Mouse (Mus musculus): Measurements from ENCODE around the gene Slc30a7. TPM values are rescaled to one million over a fixed set of nuclear protein-coding genes. Genes with fewer than 3 reads are reported as not detected.

The Slc30a7 gene
- total RNA-seq (2023), result 28.7 and 41.8 TPM in 2 replicates

DNA sequence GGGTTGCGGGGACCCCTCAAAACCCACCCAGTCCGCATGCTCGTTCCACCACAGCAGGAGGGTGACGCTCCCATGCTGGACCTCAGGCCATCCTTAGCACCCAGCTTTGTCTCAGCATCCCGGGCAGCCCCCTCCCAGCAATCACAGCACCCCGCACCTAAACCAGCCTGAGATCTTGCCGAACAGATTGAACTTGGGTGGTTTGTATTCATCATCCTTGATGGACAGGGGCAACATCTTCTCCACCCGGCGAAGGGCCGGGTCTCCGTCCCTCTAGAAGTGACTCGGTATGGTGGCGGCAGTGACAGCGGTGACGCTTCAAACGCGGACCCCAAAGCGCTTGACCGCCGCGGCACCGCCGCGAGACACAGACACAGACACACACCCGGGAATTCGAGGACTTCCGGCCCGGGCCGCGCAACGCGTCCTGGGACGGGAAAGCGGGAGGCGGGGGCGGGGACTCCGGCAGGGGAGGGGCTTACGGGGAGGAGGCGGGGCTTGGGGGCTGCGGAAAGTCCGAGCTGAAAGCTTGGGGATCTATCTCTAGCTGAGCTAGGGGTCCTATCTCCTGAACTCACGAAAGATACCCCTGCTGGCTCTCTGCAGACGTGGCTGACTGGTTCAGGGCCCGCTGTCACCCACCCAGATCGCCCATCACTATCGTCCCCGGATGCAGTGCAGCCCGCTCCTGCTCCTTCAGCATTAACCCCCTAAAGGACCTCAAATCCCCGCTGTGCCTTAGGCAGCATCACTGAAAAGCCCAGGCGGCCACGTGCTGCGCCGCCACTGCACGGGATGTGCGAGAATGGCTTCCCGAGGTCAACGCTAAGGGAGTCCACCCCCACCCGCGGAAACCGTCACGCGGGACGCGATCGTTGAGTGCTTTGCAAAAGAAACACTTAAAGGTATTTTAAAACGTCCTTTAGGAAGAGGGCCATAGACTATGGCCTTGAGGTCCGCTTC is at the start of gene Slc30a7, which contains the start of gene Extl2:
Gene Slc30a7 (minus strand): TSS at position 429 of the 963 bp plus-strand sequence.
Gene Extl2 (plus strand): TSS at position 485 of the 963 bp plus-strand sequence.

Other genes with a start within 250 kb of the Slc30a7 start
- gene Dph5, start 119.6 kb downstream of the Slc30a7 start, total RNA-seq (2023), result 4.9 and 5.6 TPM in 2 replicates
- gene Extl2, start 56 bp upstream of the Slc30a7 start, total RNA-seq (2023), result 5.0 and 8.4 TPM in 2 replicates
- gene Vcam1, start 122.3 kb upstream of the Slc30a7 start, total RNA-seq (2023), result 18.2 and 21.1 TPM in 2 replicates
- not detected in 2 replicates for gene Gpr88, start 246.1 kb upstream of the Slc30a7 start, total RNA-seq (2023)